Mouse (Mus musculus) neural tube, embryonic 14.5 days (tissue): ENCODE measurements around the gene Zfp989. TPM values are rescaled to one million over a fixed set of nuclear protein-coding genes. Genes with fewer than 3 reads are reported as not detected.
"Not testable (repeated sequence)": the region's sequence is repeated elsewhere in the genome, so short reads cannot be mapped to it uniquely, and the experiment has no call there.

Experiments used
- ATAC-seq: fragments of 200-750 bp; cut with Nextera tagmentation; 2 replicates; pipeline ENCODE4 v1.8.0; 2017; ENCODE audit warnings: low read depth, mild to moderate bottlenecking, moderate TSS enrichment, moderate library complexity
- H3K27ac ChIP-seq: fragments of 300-500 bp; sonication (generic); 2 replicates; pipeline ENCODE4 v1.5.1; 2014; ENCODE audit warnings: low read depth, mild to moderate bottlenecking, control low read depth, low read length, moderate library complexity, mixed read lengths
- H3K27me3 ChIP-seq: fragments of 300-500 bp; sonication (generic); 2 replicates; pipeline ENCODE4 v1.6.1; 2014; ENCODE audit warnings: low read length; ENCODE audit not compliant: control insufficient read depth, insufficient read depth
- H3K36me3 ChIP-seq: fragments of 300-500 bp; sonication (generic); 2 replicates; pipeline ENCODE4 v1.6.1; 2014; ENCODE audit warnings: low read length, mixed read lengths; ENCODE audit not compliant: control insufficient read depth, insufficient read depth
- H3K4me1 ChIP-seq: fragments of 300-500 bp; sonication (generic); 2 replicates; pipeline ENCODE4 v1.6.1; 2014; ENCODE audit warnings: low read length; ENCODE audit not compliant: control insufficient read depth, insufficient read depth
- H3K4me2 ChIP-seq: fragments of 300-500 bp; sonication (generic); 2 replicates; pipeline ENCODE4 v1.6.1; 2014; ENCODE audit warnings: mild to moderate bottlenecking, low read depth, low read length, control low read depth
- H3K4me3 ChIP-seq: fragments of 300-500 bp; sonication (generic); 2 replicates; pipeline ENCODE4 v1.5.1; 2014; ENCODE audit warnings: low read depth, low read length, control low read depth, mixed read lengths
- H3K9ac ChIP-seq: fragments of 300-500 bp; sonication (generic); replicated peaks from 2 replicates; pipeline ENCODE4 v1.6.1; 2014; ENCODE audit warnings: low read depth, mild to moderate bottlenecking, control low read depth, low read length, mixed read lengths
- H3K9me3 ChIP-seq: fragments of 300-500 bp; sonication (generic); 2 replicates; pipeline ENCODE4 v1.6.1; 2016; ENCODE audit warnings: low read length; ENCODE audit not compliant: control insufficient read depth
- WGBS: fragments of 180-500 bp; shearing (Covaris S2); extraction: QIAGEN DNeasy Blood & Tissue Kit; methylation state at CpG from one replicate; pipeline ENCODE4 v1.1.7; 2014; 5-methylcytosine and 5-hydroxymethylcytosine counted together
- polyA plus RNA-seq: library from polyadenylated mRNA; unstranded; fragments of >200 nt; fragmentation: Nextera tagmentation; extraction: Ambion mirVana; gene quantifications from 2 replicates; pipeline ENCODE4 v1.2.1, GENCODE M21; 2014

Gene Zfp989
- polyA plus RNA-seq: 0.21 and 0.50 TPM in 2 replicates

GRCm38 (mm10) chr4:146971757-146972156 is at the start of gene Zfp989:
Zfp989 (plus strand) TSS chr4:146971976.
- not testable (repeated sequence) for H3K4me1 ChIP-seq, H3K36me3 ChIP-seq, H3K27ac ChIP-seq, H3K9me3 ChIP-seq, ATAC-seq, H3K27me3 ChIP-seq, H3K4me2 ChIP-seq, H3K9ac ChIP-seq, H3K4me3 ChIP-seq
- 86% methylated on average over 5 of the region's 5 CpGs for WGBS

- peak overlapping the region; percentile 18 for H3K4me2 ChIP-seq
- WGBS: 10% methylated on average over 77 of the region's 77 CpGs
- no peak overlapping the region for H3K27ac ChIP-seq
- peak; percentile 79; the same call in 1 of the 2 replicates for ATAC-seq
- H3K27me3 ChIP-seq: no peaks in the 10 kb centered on the region
- H3K9me3 ChIP-seq: peaks cover 4% of the 10 kb centered on the region; the same call in 1 of the 2 replicates
- no peaks in the 10 kb centered on the region for H3K4me1 ChIP-seq
- peak overlapping the region; percentile 20 for H3K4me3 ChIP-seq
- no peak overlapping the region for H3K9ac ChIP-seq
- H3K36me3 ChIP-seq: no peaks in the 10 kb centered on the region
Observed at GRCm38 (mm10) chr4:146932311-146933082, 39.3 kb upstream of the Zfp989 start.

- 49% methylated on average over 31 of the region's 32 CpGs for WGBS
- not testable (repeated sequence) for H3K4me2 ChIP-seq, H3K9me3 ChIP-seq
Observed at GRCm38 (mm10) chr4:146941691-146942090, 30.1 kb upstream of the Zfp989 start.

GRCm38 (mm10) chr4:146976581-146976980 is 4.8 kb downstream of the Zfp989 start:
- not testable (repeated sequence) for H3K9me3 ChIP-seq, ATAC-seq, H3K36me3 ChIP-seq, H3K4me1 ChIP-seq, H3K4me3 ChIP-seq, H3K27me3 ChIP-seq, H3K4me2 ChIP-seq, H3K27ac ChIP-seq, H3K9ac ChIP-seq
- 22% methylated on average over 2 of the region's 2 CpGs for WGBS

More at GRCm38 (mm10) chr4:146941691-146942090, 30.1 kb upstream of the Zfp989 start:
- H3K27me3 ChIP-seq, ATAC-seq, H3K4me3 ChIP-seq, H3K36me3 ChIP-seq, H3K27ac ChIP-seq, H3K9ac ChIP-seq, H3K4me1 ChIP-seq: not testable (repeated sequence)

- H3K27me3 ChIP-seq, ATAC-seq, H3K9ac ChIP-seq, H3K27ac ChIP-seq, H3K4me1 ChIP-seq, H3K36me3 ChIP-seq, H3K9me3 ChIP-seq, H3K4me2 ChIP-seq, H3K4me3 ChIP-seq: not testable (repeated sequence)
- WGBS: no CpG with 5 or more reads among the region's 1 CpGs
Observed at GRCm38 (mm10) chr4:147018400-147018799, 46.6 kb downstream of the Zfp989 start.

DNA sequence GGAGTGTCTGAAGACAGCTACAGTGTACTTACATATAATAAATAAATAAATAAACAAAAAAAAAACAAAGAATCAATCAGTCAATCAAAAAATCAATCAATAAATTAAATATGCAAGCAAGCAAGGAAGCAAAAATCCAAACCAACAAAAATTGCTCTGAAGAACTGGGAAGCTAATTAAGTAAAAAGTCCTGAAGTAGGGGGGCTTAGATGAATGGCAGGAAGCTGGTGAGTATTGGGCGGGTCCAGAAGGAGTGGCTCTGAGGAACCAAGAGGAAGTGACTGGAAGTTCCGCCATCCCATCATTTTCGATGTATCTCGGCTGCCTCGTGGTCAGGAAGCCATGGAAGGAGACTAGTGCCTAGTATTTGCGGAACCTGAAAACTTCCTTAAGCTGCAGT is 49.8 kb downstream of the Zfp989 start, which contains the start of gene Rex2:
Rex2 (plus strand) TSS at position 301 of the 400 bp plus-strand sequence.
- no CpG with 5 or more reads among the region's 6 CpGs for WGBS
- H3K9ac ChIP-seq, H3K4me1 ChIP-seq: not testable (repeated sequence)

GRCm38 (mm10) chr4:147026374-147026773 is 54.6 kb downstream of the Zfp989 start:
- ATAC-seq, H3K4me2 ChIP-seq, H3K27ac ChIP-seq, H3K36me3 ChIP-seq, H3K4me1 ChIP-seq, H3K9me3 ChIP-seq, H3K27me3 ChIP-seq, H3K9ac ChIP-seq, H3K4me3 ChIP-seq: not testable (repeated sequence)
- WGBS: 47% methylated on average over 1 of the region's 1 CpGs

More for the DNA sequence above, 49.8 kb downstream of the Zfp989 start, which contains the start of gene Rex2:
- not testable (repeated sequence) for H3K4me3 ChIP-seq, H3K4me2 ChIP-seq, H3K27ac ChIP-seq, H3K27me3 ChIP-seq, H3K9me3 ChIP-seq, ATAC-seq, H3K36me3 ChIP-seq

DNA sequence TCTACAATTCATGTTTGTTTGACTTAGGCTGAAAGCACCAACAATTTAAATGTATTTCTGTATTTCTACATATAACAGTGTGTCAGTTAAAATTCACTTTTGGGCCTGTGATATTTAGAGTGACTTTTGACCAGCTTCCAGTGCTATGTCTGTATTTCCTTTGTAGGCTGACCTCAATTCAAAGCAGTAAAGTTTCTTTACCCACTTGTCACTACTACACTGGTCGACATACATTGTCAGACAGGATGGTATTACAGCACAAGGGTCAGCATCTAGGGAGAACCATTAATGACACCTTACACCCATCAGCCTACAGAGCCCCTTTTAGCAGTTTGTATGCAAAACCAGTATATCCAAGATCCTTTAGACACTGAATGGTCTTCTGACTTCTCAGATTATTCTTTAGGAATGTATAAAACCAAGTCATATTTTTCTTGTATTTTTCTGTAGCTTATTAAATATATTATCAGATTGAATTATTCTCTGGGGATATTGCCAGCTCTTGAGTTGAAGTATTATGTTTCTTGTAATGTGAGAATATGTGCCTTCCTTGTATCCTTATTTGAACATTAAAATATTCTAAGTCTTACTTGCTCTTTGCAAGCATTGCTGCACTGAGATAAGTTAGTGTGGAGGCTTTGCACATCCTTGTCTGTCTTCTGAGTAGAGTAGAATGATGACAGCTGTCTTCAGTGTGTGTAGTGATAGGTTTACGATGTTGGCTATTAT is 59.7 kb downstream of the Zfp989 start:
- H3K36me3 ChIP-seq, H3K9me3 ChIP-seq, H3K27me3 ChIP-seq, H3K4me2 ChIP-seq, ATAC-seq, H3K27ac ChIP-seq, H3K4me1 ChIP-seq, H3K4me3 ChIP-seq, H3K9ac ChIP-seq: not testable (repeated sequence)
- 89% methylated on average over 1 of the region's 2 CpGs for WGBS
